Mouse (Mus musculus): ENCODE results near the gene Abca8a.
"Not testable (repeated sequence)": the region's sequence is repeated elsewhere in the genome, so short reads cannot be mapped to it uniquely, and the experiment has no call there.

Abca8a gene

GRCm38 (mm10) chr11:109987460-109988072 lies 108.2 kb downstream of the Abca8a start:
- DNase-seq, result not testable (repeated sequence)

GRCm38 (mm10) chr11:109981872-109982271 lies 113.9 kb downstream of the Abca8a start:
- no peak for DNase-seq

All from layer of hippocampus, adult 9-11 months (tissue).